Mouse (Mus musculus): Measurements from ENCODE around the gene Cdkn2d.
"Not testable (repeated sequence)": the region's sequence is repeated elsewhere in the genome, so short reads cannot be mapped to it uniquely, and the experiment has no call there.

Gene Cdkn2d

DNA sequence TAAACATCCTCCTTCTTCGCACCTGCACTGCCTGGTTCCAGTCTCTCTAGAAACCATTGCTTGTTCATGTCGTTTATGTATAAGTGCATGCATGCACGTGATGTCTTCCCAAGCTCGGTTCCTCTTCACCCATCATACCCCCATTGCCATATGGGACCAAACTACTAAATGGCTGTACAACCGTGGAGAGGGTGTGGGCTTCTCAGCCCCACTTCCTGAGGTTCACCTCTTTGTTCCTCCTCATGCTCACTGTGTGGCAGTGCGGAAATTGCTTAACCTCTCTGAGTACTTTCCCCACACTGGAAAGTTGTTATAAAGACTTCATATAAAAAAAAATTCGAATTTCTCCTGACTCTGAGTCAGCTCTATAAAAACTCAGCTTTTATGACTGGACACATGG, 25.5 kb upstream of the Cdkn2d start:
- DNase-seq: no peak

DNA sequence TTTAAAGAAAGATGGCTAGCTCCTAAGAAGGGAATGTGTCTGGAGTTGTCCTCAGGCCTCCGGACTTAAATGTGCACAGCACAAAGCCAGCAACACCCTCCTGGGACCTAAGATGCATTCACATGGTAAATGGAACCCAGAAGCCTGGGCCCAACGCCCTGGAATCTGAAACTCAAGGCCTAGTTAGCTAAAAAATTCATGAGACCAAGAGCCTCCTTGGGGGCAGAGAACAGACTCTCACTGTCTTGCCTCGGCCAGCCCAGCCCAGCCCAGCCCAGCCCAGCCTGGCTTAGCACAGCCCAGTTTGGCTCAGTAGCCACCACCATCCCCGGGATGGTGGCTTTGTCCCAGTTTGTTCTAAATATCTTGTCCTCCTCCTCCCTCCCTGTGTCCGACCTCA, 24.2 kb upstream of the Cdkn2d start:
- no peak for DNase-seq

GRCm38 (mm10) chr9:21314367-21315140, 23.3 kb upstream of the Cdkn2d start:
- no peak for DNase-seq

GRCm38 (mm10) chr9:21313394-21313793, 22.2 kb upstream of the Cdkn2d start:
- DNase-seq: peak; percentile 93

DNA sequence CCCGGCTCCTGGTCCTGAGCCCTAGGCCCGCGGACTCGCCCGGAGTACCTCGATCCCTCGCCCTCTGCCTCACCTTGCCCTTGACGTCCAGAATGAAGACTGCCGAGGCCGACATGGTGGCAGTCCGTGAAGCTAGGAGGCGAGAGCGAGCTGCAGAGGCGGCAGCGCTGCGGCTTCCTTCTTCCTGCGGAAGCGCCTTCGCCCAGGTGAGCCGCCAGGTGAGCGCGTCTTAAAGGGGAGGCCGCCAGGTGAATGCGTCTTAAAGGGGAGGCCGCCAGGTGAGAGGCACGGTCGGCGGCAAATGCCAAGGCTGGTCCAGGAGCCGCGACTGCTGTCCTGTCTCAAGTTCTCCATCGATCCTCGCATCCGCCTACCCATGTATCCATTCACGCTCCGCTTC, 20.9 kb upstream of the Cdkn2d start, which contains the start of gene Ap1m2:
Gene Ap1m2, minus strand, starts transcription at position 204 of the 400 bp plus-strand sequence.
- DNase-seq: peak; percentile 73

- DNase-seq: no peak
Measured at GRCm38 (mm10) chr9:21311695-21312094, 20.5 kb upstream of the Cdkn2d start.

DNA sequence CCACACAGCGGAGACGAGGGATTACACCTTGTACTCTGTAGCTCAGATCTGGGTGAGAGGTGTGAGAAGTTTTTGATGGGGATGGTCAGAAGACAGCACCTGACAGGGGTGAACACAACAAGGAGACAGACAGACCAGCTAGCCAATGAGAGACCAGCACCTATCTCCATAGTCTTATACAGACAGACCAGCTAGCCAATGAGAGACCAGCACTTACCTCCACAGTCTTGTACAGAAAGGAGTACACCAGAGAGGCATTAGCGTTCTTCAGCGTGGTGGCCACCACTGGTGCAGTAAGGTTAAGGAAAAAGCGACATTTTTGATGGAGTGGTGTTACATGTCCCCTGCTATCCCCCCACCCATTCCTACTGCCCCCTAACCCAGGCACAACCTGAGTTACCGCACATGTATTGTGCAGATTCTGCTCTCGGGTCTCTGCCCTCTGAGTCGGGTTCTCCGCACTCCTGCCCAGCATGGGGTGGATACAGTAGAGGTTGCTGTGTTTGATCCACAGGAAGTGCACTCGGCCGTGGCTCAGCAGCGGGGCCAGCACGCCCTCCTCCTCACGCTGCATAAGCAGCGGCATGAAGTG, 18.0 kb upstream of the Cdkn2d start:
- no peak for DNase-seq

GRCm38 (mm10) chr9:21305065-21305464, 13.9 kb upstream of the Cdkn2d start:
- no peak for DNase-seq

- DNase-seq: no peak
Measured at GRCm38 (mm10) chr9:21299014-21299413, 7.8 kb upstream of the Cdkn2d start.

GRCm38 (mm10) chr9:21292271-21292670, 1.1 kb upstream of the Cdkn2d start:
- DNase-seq: no peak

DNA sequence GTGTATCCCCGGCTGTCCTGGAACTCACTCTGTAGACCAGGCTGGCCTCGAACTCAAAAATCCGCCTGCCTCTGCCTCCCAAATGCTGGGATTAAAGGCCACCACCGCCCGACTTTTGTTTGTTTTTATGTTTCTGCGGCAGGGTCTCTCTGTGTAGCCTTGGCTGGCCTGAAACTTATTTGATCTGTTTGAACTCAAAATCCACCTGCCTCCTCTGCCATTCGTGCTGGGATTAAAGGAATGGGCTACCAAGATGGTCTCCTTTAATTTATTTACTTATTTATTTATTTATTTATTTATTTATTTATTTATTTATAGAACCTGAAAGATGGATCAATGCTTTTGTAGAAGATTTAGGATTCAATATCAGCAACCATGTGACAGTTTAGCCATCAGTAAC, 661 bp upstream of the Cdkn2d start:
- DNase-seq: not testable (repeated sequence)

DNA sequence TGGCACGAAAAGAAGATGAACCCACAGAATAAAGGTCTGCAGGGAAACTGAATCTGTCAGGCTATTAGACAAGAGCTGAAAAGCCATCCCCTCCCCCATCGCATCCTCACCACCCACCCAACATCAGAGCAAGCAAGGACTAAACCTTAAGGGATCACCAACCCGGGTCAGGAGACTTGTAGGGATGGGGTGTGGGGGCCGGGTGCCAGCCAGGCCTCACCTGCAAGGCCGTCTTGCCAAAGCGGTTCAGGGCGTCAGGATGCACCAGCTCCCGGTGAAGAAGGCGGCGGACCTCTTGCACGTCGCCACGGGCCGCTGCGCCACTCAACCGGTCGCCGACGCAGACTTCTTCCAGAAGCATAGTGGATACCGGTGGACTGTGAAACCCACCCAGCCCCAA, 618 bp downstream of the Cdkn2d start:
- DNase-seq: no peak

DNA sequence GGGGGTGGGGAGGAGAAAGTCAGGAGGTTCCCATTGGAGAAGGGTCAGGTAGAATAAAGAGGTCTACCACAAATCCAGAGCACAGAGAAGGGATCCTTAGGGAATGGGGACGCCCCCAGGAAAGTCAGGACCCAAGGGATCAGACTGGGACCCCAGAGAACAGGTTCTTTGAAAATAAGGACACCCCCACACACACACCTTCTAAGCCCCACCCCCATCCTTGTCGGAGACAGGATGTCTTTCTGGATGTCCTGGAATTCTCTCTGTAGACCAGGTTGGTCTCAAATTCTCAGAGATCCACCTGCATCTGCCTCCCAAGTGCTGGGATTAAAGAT, 1.9 kb downstream of the Cdkn2d start:
- DNase-seq: no peak

- DNase-seq: no peak
Measured at GRCm38 (mm10) chr9:21288404-21289336, 2.5 kb downstream of the Cdkn2d start.

- DNase-seq: peak; percentile 98
Measured at GRCm38 (mm10) chr9:21287571-21288402, 3.4 kb downstream of the Cdkn2d start, which contains the start of gene Kri1. Gene Kri1, minus strand, starts transcription at chr9:21287969.

- no peak for DNase-seq
Measured at GRCm38 (mm10) chr9:21286753-21287152, 4.5 kb downstream of the Cdkn2d start.

GRCm38 (mm10) chr9:21283994-21284393, 7.2 kb downstream of the Cdkn2d start:
- DNase-seq: no peak

GRCm38 (mm10) chr9:21283591-21283990, 7.6 kb downstream of the Cdkn2d start:
- no peak for DNase-seq

DNA sequence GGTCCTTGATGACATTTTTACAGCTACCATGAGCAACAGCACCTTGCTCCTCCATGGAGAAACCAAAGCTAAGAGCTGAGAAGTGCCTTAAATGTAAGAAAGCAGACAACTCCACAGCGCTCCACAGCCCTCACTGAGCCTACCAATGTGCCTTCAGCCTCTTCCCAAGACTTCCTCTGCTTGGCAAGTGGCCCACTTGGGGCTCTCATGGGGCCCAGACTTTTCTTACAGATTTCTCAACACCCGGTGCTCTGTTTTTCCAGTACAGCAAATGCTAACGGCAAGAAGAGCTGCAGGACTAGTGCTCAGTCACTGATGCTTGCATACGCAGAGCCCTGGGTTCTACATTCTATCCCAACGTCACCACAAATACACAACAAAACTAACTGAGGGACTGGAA, 13.4 kb downstream of the Cdkn2d start:
- DNase-seq: no peak

DNA sequence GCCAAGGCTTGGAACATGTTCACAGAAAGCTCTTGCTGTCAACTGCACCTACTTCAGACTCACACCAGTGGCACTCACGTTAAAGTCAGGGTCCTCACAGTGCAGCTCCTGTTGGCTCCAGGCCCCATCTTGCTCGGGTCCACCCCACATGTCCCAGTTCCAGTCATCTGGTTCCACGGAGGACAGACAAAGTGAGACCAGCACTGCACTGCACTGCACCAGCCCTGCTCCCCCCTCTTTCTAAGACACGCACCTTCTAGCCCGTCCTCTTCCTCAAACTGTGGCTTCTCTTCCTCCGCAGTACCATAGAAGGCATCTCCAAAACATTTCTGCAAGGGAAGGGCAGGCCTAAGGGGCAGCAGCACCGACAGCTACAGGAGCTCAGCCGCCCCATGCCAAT, 14.9 kb downstream of the Cdkn2d start:
- no peak for DNase-seq

DNA sequence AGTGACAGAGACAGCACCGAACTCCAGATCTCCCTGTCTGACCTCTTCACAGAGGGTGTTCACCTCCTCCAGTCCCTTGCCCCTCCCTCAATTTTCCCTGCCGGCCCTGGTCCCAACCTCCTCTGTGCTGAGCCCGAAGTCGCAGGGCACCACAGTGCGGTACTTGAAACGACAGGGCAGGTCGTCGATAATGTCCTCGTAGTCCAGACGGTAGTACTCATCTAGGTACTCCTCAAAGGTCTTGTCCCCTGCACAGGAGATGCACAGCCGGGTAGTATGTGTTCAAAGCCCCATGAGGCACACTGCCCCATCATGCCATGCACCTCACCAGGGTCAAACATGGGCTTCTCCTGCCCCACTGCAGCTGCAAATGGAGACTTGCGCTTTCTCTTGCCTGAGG, 15.5 kb downstream of the Cdkn2d start:
- no peak for DNase-seq

DNA sequence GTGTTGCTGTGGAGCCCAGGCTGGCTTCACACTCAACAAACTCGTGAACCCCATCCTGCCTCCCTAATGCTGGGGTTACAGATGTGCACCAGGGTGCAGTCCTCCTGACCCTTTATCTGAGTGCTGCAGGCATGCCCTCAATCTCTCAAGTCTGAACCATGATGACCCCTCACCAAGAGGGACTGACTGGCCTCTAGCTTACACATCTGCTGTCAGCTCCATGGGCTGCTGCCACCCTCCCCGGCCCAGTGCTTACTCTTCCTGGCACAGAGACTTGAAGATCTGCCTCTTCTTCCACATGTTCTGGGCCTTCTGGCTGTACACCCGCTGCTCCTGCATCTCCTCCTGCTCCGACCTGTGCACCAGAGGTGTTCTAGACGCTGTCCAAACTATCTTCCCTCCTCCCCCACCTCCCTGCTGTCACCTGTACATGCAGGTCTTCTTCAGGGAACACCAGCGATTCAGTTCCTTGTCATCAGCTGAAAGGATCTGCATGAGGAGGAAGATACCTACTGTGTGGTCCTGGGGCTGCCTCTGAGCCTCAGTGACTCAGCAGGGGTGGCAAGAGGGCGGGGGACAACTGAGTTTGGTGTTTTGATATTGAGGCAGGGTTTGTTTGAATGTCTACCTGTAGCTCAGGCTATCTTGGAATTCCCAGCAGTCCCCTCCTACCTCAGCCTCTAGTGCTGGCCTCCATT, 16.0 kb downstream of the Cdkn2d start:
- DNase-seq: no peak

Measured in kidney, postnatal 10 days (tissue).